Mouse (Mus musculus) bone marrow macrophage, adult 2 months (primary cell): ENCODE results near the gene Slc48a1.

Experiments
- CTCF ChIP-seq: IDR thresholded peaks from 2 replicates; pipeline ENCODE4 v1.5.1; 2012; ENCODE audit warnings: low read depth, mild to moderate bottlenecking, low read length, moderate library complexity
- POLR2A ChIP-seq: IDR thresholded peaks from 2 replicates; pipeline ENCODE4 v1.6.1; 2012; ENCODE audit warnings: mild to moderate bottlenecking, low read depth, low read length, borderline replicate concordance

DNA sequence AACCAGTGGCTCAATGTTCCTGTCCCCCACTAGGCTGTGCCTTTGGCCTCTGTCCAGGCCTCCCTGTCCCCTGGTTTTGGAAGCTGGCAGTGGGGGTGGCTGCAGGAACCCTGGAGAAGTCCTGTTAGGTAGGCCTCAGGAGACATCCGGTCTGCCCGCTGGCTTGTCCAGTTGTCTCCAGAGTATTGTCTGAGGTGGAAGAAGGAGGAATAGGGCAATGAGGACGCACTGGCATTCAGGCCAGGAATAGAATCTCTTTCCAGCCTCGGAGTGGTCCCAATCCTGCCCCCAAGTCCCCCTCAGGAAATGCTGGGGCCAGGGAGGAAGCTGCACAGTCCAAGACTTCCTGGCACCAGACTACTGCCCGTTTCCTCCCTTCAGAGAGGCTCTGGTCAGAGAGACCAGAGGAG, 4.4 kb upstream of the Slc48a1 start:
- TF ChIP-seq POLR2A (no peak), CTCF (no peak)
